Mouse (Mus musculus): ENCODE results near the gene Stambp. TPM values are rescaled to one million over a fixed set of nuclear protein-coding genes. Genes with fewer than 3 reads are reported as not detected.
A peak's percentile ranks its signal among the peaks of the same experiment; 100 is the strongest.
"Not testable (repeated sequence)": the region's sequence is repeated elsewhere in the genome, so short reads cannot be mapped to it uniquely, and the experiment has no call there.

The Stambp gene
- polyA plus RNA-seq, 1 experiment = 8.8 TPM

DNA sequence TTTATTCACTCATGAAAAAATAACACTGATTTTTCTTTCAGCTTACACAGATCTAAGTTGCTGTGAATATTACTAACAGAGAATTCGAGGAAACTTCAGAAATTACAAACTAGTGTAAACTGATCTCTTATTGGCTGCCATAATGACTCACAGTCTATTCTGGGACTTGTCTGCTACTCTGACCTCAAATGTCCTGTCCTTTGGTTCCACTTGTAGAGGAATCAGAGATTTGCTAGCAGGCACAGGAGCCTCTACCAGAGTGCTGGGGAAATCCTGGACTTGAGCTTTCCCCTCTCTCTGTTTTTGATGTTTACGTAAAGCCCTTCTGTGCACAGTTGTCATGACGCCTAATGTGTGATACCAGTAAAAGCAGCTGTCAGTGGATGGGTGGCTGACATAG lies 25.5 kb upstream of the Stambp start:
- Histone ChIP-seq H3ac (ENCODE audit: control insufficient read depth, insufficient read length) (no peak overlapping the region), H3K79me2 (ENCODE audit: control insufficient read depth, insufficient read depth) (no peaks in the 10 kb centered on the region), H3K27me3 (ENCODE audit: control insufficient read depth, insufficient read depth, insufficient read length) (peaks cover 8% of the 10 kb centered on the region), H3K4me3 (no peak overlapping the region), H3K4me2 (ENCODE audit: low read depth) (peak overlapping the region; percentile 30), H3K36me3 (ENCODE audit: control insufficient read depth, insufficient read depth) (no peaks in the 10 kb centered on the region)
- TF ChIP-seq TCF3 (IDR thresholded peaks at IDR 0.05; ENCODE audit: insufficient read length, low read depth) = no peak
- TF ChIP-seq CEBPB (IDR thresholded peaks at IDR 0.05; ENCODE audit: insufficient read depth, poor library complexity, severe bottlenecking) = no peak
- no peak for TF ChIP-seq REST (IDR thresholded peaks at IDR 0.05; ENCODE audit: insufficient read depth, insufficient read length)
- TF ChIP-seq E2F4 (IDR thresholded peaks at IDR 0.05; ENCODE audit: insufficient read depth) = no peak
- TF ChIP-seq TCF12 (IDR thresholded peaks at IDR 0.05; ENCODE audit: insufficient read depth, poor library complexity, severe bottlenecking) = no peak
- no peak for TF ChIP-seq MAX (IDR thresholded peaks at IDR 0.05; ENCODE audit: low read depth)
- TF ChIP-seq SRF (IDR thresholded peaks at IDR 0.05; ENCODE audit: control insufficient read depth, insufficient read length, low read depth) = no peak
- no peak for TF ChIP-seq POLR2AphosphoS2 (IDR thresholded peaks at IDR 0.05; ENCODE audit: insufficient read length, low read depth)
- TF ChIP-seq MYOG (IDR thresholded peaks at IDR 0.05; ENCODE audit: control insufficient read depth in 1 of 3, insufficient read depth in 1 of 3, insufficient read length in 2 of 3, low read depth in 2 of 3) = no peak
- TF ChIP-seq MYOD1 (IDR thresholded peaks at IDR 0.05; ENCODE audit: control insufficient read depth in 1 of 3, insufficient read length in 2 of 3, low read depth in 2 of 3) = no peak
- TF ChIP-seq USF1 (IDR thresholded peaks at IDR 0.05; ENCODE audit: low read depth) = no peak
- TF ChIP-seq POLR2A (IDR thresholded peaks at IDR 0.05; ENCODE audit: insufficient read length, low read depth) = no peak

DNA sequence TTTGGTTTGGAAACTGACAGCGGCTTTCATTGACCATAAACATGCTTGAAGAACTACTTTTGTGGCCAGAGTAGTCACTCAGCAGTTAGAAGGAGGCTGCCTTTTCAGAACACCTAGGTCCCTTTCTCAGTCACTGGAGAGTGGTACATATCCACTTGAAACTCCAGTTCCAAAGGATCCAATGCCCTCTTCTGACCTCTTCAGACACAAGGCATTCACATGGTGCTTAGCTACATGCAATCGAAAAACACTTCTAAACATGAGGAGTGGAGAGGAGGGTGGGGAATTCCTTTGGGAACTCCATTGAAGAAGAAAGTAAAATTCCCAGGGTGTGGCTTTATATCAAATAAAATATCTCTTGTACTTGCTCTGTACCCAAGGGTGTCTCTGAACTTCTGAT lies 22.5 kb upstream of the Stambp start:
- TF ChIP-seq SRF (IDR thresholded peaks at IDR 0.05; ENCODE audit: control insufficient read depth, insufficient read length, low read depth) (no peak), MAX (IDR thresholded peaks at IDR 0.05; ENCODE audit: low read depth) (no peak), USF1 (IDR thresholded peaks at IDR 0.05; ENCODE audit: low read depth) (no peak), TCF3 (IDR thresholded peaks at IDR 0.05; ENCODE audit: insufficient read length, low read depth) (no peak), CEBPB (IDR thresholded peaks at IDR 0.05; ENCODE audit: insufficient read depth, poor library complexity, severe bottlenecking) (no peak), TCF12 (IDR thresholded peaks at IDR 0.05; ENCODE audit: insufficient read depth, poor library complexity, severe bottlenecking) (no peak)
- Histone ChIP-seq H3ac (ENCODE audit: control insufficient read depth, insufficient read length) (no peak overlapping the region), H3K27me3 (ENCODE audit: control insufficient read depth, insufficient read depth, insufficient read length) (peaks cover 35% of the 10 kb centered on the region)

DNA sequence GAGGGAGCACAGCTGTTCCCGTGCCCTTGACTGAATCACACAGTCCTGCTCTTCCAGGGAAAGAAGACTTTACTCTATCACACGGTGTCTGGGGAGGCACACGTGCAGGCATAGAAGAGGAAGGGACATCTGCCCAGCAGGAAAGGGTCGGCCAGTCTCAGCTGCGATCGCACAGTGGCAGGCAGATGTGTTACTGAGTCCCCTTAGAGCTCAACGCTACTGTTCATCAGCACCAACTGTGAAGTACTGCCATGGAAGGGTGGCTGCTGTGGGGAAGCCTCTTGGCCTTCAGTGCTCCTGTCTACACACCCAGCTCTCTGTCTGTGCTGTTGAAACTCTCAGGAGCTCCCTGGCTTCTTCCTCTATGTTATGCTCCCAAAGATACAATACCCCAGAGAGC lies 21.4 kb upstream of the Stambp start:
- TF ChIP-seq POLR2AphosphoS2 (IDR thresholded peaks at IDR 0.05; ENCODE audit: insufficient read length, low read depth) = no peak
- no peak for TF ChIP-seq CEBPB (IDR thresholded peaks at IDR 0.05; ENCODE audit: insufficient read depth, poor library complexity, severe bottlenecking)
- no peak for TF ChIP-seq USF1 (IDR thresholded peaks at IDR 0.05; ENCODE audit: low read depth)
- TF ChIP-seq TCF12 (IDR thresholded peaks at IDR 0.05; ENCODE audit: insufficient read depth, poor library complexity, severe bottlenecking) = no peak
- no peak for TF ChIP-seq POLR2A (IDR thresholded peaks at IDR 0.05; ENCODE audit: insufficient read length, low read depth)
- no peak for TF ChIP-seq SRF (IDR thresholded peaks at IDR 0.05; ENCODE audit: control insufficient read depth, insufficient read length, low read depth)

More for the DNA sequence above, 22.5 kb upstream of the Stambp start:
- H3K79me2 ChIP-seq (ENCODE audit: control insufficient read depth, insufficient read depth) = no peaks in the 10 kb centered on the region
- no peak overlapping the region for H3K4me3 ChIP-seq
- no peaks in the 10 kb centered on the region for H3K36me3 ChIP-seq (ENCODE audit: control insufficient read depth, insufficient read depth)
- H3K4me2 ChIP-seq (ENCODE audit: low read depth) = no peak overlapping the region

DNA sequence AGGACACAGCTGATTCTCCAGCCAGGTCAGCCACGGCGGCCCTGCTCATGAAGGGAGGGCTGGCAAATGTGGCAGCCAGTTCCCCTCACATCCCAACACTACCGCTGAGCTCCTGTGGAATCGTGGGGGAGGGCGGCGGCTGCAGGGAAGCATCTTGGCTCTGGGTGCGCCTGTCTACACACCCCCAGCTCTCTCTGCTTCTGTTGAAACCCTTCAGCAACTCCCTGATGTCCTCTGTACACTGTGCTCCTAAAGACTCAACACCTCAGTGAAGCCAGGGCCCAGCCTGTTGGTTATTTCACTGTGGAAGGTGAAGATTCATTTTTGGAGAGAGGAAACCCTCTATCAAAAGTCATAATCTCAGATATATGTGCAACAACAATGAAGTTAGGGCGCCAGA lies 19.5 kb upstream of the Stambp start:
- no peak for TF ChIP-seq CEBPB (IDR thresholded peaks at IDR 0.05; ENCODE audit: insufficient read depth, poor library complexity, severe bottlenecking)
- TF ChIP-seq SRF (IDR thresholded peaks at IDR 0.05; ENCODE audit: control insufficient read depth, insufficient read length, low read depth) = no peak
- TF ChIP-seq TCF3 (IDR thresholded peaks at IDR 0.05; ENCODE audit: insufficient read length, low read depth) = no peak
- no peak for TF ChIP-seq MYOD1 (IDR thresholded peaks at IDR 0.05; ENCODE audit: control insufficient read depth in 1 of 3, insufficient read length in 2 of 3, low read depth in 2 of 3)
- no peak for TF ChIP-seq POLR2A (IDR thresholded peaks at IDR 0.05; ENCODE audit: insufficient read length, low read depth)
- TF ChIP-seq E2F4 (IDR thresholded peaks at IDR 0.05; ENCODE audit: insufficient read depth) = no peak
- TF ChIP-seq USF1 (IDR thresholded peaks at IDR 0.05; ENCODE audit: low read depth) = no peak
- no peak for TF ChIP-seq REST (IDR thresholded peaks at IDR 0.05; ENCODE audit: insufficient read depth, insufficient read length)
- TF ChIP-seq POLR2AphosphoS2 (IDR thresholded peaks at IDR 0.05; ENCODE audit: insufficient read length, low read depth) = no peak
- TF ChIP-seq MYOG (IDR thresholded peaks at IDR 0.05; ENCODE audit: control insufficient read depth in 1 of 3, insufficient read depth in 1 of 3, insufficient read length in 2 of 3, low read depth in 2 of 3) = no peak
- TF ChIP-seq MAX (IDR thresholded peaks at IDR 0.05; ENCODE audit: low read depth) = no peak
- no peak for TF ChIP-seq TCF12 (IDR thresholded peaks at IDR 0.05; ENCODE audit: insufficient read depth, poor library complexity, severe bottlenecking)
- H3ac ChIP-seq (ENCODE audit: control insufficient read depth, insufficient read length) = no peak overlapping the region
- H3K4me3 ChIP-seq = no peak overlapping the region
- no peaks in the 10 kb centered on the region for H3K79me2 ChIP-seq (ENCODE audit: control insufficient read depth, insufficient read depth)
- H3K27me3 ChIP-seq (ENCODE audit: control insufficient read depth, insufficient read depth, insufficient read length) = peaks cover 50% of the 10 kb centered on the region
- no peaks in the 10 kb centered on the region for H3K36me3 ChIP-seq (ENCODE audit: control insufficient read depth, insufficient read depth)
- no peak overlapping the region for H3K4me2 ChIP-seq (ENCODE audit: low read depth)

More for the DNA sequence above, 21.4 kb upstream of the Stambp start:
- Histone ChIP-seq H3K79me2 (ENCODE audit: control insufficient read depth, insufficient read depth) (no peaks in the 10 kb centered on the region), H3K36me3 (ENCODE audit: control insufficient read depth, insufficient read depth) (no peaks in the 10 kb centered on the region), H3K4me2 (ENCODE audit: low read depth) (no peak overlapping the region), H3K27me3 (ENCODE audit: control insufficient read depth, insufficient read depth, insufficient read length) (peaks cover 40% of the 10 kb centered on the region), H3K4me3 (no peak overlapping the region), H3ac (ENCODE audit: control insufficient read depth, insufficient read length) (no peak overlapping the region)

DNA sequence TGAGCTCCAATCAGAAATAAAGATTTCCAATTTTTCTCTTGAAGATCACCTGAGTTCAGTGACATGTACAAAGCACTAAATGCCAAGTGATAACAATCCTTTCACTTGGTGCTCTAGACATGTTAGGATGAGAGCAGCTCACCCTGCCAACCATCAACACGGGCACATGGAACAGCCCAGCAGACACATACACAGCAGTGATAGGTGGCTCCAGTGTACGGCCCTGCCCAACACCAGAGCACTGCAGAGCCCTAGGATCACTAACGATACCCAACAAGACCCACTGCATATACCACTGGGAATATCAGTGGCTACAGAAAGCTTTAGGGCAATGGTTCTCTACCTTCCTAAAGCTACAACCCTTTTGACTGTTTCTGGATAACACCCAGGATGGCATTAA lies 17.8 kb upstream of the Stambp start:
- H3K27me3 ChIP-seq (ENCODE audit: control insufficient read depth, insufficient read depth, insufficient read length) = peaks cover 50% of the 10 kb centered on the region
- no peak for TF ChIP-seq SRF (IDR thresholded peaks at IDR 0.05; ENCODE audit: control insufficient read depth, insufficient read length, low read depth)
- no peak for TF ChIP-seq E2F4 (IDR thresholded peaks at IDR 0.05; ENCODE audit: insufficient read depth)
- no peak for TF ChIP-seq MYOD1 (IDR thresholded peaks at IDR 0.05; ENCODE audit: control insufficient read depth in 1 of 3, insufficient read length in 2 of 3, low read depth in 2 of 3)
- TF ChIP-seq TCF3 (IDR thresholded peaks at IDR 0.05; ENCODE audit: insufficient read length, low read depth) = no peak
- no peak for TF ChIP-seq POLR2A (IDR thresholded peaks at IDR 0.05; ENCODE audit: insufficient read length, low read depth)
- no peak for TF ChIP-seq CEBPB (IDR thresholded peaks at IDR 0.05; ENCODE audit: insufficient read depth, poor library complexity, severe bottlenecking)
- no peak for TF ChIP-seq USF1 (IDR thresholded peaks at IDR 0.05; ENCODE audit: low read depth)
- TF ChIP-seq TCF12 (IDR thresholded peaks at IDR 0.05; ENCODE audit: insufficient read depth, poor library complexity, severe bottlenecking) = no peak
- TF ChIP-seq MAX (IDR thresholded peaks at IDR 0.05; ENCODE audit: low read depth) = no peak
- TF ChIP-seq POLR2AphosphoS2 (IDR thresholded peaks at IDR 0.05; ENCODE audit: insufficient read length, low read depth) = no peak
- TF ChIP-seq MYOG (IDR thresholded peaks at IDR 0.05; ENCODE audit: control insufficient read depth in 1 of 3, insufficient read depth in 1 of 3, insufficient read length in 2 of 3, low read depth in 2 of 3) = no peak
- no peak for TF ChIP-seq REST (IDR thresholded peaks at IDR 0.05; ENCODE audit: insufficient read depth, insufficient read length)

DNA sequence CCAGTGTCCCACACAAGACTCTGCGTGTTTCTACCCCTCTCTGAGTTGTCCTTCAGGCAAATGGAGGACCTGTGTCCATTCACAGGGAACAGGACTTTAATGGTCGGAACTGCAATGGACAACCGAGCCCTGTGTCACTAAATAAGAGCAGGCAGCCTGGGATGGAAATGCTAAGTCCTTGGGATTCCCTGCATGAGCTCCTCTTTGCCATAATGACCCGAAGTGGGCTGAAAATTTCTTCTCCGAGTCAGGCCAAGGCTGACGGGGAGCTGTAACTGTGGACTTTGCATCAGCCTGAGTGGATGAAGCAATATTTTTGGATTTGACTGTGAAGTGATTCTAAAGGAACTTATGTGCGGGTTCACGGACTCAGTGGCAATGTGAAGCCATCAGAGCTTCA lies 14.7 kb upstream of the Stambp start:
- H3K79me2 ChIP-seq (ENCODE audit: control insufficient read depth, insufficient read depth); H3K36me3 ChIP-seq (ENCODE audit: control insufficient read depth, insufficient read depth); H3ac ChIP-seq (ENCODE audit: control insufficient read depth, insufficient read length); H3K4me2 ChIP-seq (ENCODE audit: low read depth); H3K4me3 ChIP-seq: not testable (repeated sequence)
- peaks cover 38% of the 10 kb centered on the region for H3K27me3 ChIP-seq (ENCODE audit: control insufficient read depth, insufficient read depth, insufficient read length)

More for the DNA sequence above, 17.8 kb upstream of the Stambp start:
- H3K4me3 ChIP-seq = no peak overlapping the region
- no peak overlapping the region for H3K4me2 ChIP-seq (ENCODE audit: low read depth)
- H3K79me2 ChIP-seq (ENCODE audit: control insufficient read depth, insufficient read depth) = no peaks in the 10 kb centered on the region
- no peaks in the 10 kb centered on the region for H3K36me3 ChIP-seq (ENCODE audit: control insufficient read depth, insufficient read depth)
- H3ac ChIP-seq (ENCODE audit: control insufficient read depth, insufficient read length) = no peak overlapping the region

DNA sequence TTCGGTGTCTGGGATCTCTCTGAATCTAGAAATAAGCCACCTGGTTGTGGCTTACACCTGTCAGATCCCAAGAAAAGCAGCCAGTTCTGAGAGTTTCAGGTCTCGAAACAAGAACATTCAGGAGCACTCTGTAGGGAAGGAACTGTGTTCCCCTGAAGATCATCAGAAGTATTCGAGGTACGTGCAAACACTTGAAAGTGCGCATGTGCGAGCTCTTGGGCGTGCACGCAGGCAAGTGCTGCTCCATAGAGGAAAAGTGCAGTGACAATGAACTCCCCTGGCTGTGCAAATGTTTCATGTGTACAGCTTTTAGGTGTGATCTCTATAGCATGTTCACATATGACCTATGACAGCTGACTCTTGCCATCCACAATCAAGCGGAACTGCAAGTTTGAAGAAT lies 12.8 kb upstream of the Stambp start:
- H3K27me3 ChIP-seq (ENCODE audit: control insufficient read depth, insufficient read depth, insufficient read length) = peaks cover 22% of the 10 kb centered on the region
- not testable (repeated sequence) for H3ac ChIP-seq (ENCODE audit: control insufficient read depth, insufficient read length); H3K79me2 ChIP-seq (ENCODE audit: control insufficient read depth, insufficient read depth); H3K4me3 ChIP-seq; H3K4me2 ChIP-seq (ENCODE audit: low read depth); H3K36me3 ChIP-seq (ENCODE audit: control insufficient read depth, insufficient read depth)

All from myocyte (in vitro differentiated cells).